Mouse (Mus musculus): ENCODE results near the gene Vav3. TPM values are rescaled to one million over a fixed set of nuclear protein-coding genes. Genes with fewer than 3 reads are reported as not detected.

The Vav3 gene
- polyA plus RNA-seq, 1 experiment from 2014 or later, result 4.4 TPM

DNA sequence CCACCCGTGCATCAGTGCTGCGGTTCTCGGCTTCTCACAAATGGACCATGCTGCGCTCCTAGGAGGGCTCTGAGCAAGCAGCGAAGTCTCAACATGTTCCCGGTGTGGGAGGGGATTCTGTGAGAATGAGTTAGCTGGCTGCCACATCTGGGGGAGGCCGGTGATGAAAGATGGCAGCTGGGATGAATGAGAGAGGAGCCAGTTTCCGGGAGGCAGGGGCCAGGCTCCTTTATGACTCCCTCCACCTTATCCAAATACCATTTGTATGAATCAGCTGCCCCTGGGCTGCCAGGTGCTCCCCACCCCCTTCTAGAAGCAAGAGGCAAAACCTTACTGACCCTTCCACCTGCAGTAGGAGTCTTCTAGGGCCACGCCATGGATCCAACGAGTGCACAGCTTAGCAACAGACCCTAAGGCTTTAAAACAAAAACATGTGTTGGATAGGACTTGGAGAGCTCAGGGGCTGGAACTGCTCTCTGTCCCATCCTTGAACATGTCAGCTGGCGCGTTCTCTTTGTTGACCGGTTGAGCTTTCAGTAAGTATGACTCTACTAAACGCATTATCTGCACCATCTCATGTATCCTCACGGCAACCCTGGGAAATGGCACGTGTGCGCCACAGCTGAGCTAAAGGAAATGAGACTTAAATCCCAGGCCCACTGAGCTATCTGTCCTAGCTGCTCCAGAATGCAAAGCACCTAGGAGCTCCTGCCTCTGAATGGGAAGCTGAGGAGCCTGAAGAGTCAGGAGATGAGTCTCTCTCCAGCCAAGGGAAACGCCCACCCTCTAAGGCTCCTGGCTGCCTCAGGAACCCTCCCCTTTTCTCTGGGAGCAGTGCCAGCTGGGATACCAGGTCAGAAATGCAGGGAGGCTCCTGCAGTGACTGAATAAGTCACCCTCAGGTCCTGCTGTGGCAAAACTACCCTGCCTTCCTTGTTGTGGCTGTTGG is 30.9 kb upstream of the Vav3 start:
- ATAC-seq (no peak), DNase-seq (no peak)
- no peak for TF ChIP-seq CTCF (IDR thresholded peaks at IDR 0.05; ENCODE audit: low read depth)
- TF ChIP-seq EP300 (IDR thresholded peaks at IDR 0.05; ENCODE audit: low read depth), result no peak
- H3K4me1 ChIP-seq (ENCODE audit: insufficient read depth), result no peaks in the 10 kb centered on the region
- H3K4me2 ChIP-seq (ENCODE audit: low read depth, low read length), result no peak overlapping the region
- H3K9me3 ChIP-seq (ENCODE audit: low read length), result no peaks in the 10 kb centered on the region
- no peaks in the 10 kb centered on the region for H3K27me3 ChIP-seq (ENCODE audit: insufficient read depth, low read length)
- WGBS (ENCODE audit: insufficient replicate concordance), result 84% methylated on average over 18 of the region's 18 CpGs
- H3K36me3 ChIP-seq (replicated peaks; ENCODE audit: insufficient read depth, low read length), result no peaks in the 10 kb centered on the region
- no peak overlapping the region for H3K27ac ChIP-seq (ENCODE audit: low read depth)
- no peak overlapping the region for H3K9ac ChIP-seq (replicated peaks)
- no peak overlapping the region for H3K4me3 ChIP-seq (ENCODE audit: low read depth, low read length)

DNA sequence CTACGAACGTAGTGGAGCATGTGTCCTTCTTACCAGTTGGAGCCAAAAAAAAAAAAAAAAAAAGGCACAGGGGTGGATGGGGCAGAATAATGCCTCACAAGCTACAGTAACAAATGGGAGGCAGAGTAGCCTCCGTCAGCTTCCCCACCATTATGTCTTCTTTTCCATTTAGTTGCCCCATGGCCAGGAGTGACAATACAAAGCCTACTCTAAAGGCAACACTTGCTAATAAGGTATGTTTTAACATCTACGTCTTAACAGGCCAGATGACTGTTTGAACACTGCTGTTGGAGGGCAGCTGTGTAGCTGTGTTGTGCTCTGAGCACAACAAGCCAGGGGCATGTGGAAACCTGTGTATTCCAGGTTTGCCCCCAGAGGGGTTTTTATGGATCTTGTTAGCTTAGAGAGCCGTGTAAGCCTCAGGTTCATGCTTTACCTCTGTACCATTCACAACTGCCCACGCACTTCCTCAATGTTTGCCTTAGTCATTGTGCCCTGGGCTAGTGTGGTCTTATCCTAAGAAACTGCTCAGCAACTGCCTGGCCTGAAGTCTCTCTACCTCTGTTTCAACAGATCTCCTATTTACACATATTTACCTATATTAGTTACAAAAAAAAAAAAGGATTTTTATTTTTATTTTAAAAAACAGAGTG is 29.2 kb upstream of the Vav3 start:
- 63% methylated on average over 6 of the region's 6 CpGs for WGBS (ENCODE audit: insufficient replicate concordance)
- no peak overlapping the region for H3K27ac ChIP-seq (ENCODE audit: low read depth)

DNA sequence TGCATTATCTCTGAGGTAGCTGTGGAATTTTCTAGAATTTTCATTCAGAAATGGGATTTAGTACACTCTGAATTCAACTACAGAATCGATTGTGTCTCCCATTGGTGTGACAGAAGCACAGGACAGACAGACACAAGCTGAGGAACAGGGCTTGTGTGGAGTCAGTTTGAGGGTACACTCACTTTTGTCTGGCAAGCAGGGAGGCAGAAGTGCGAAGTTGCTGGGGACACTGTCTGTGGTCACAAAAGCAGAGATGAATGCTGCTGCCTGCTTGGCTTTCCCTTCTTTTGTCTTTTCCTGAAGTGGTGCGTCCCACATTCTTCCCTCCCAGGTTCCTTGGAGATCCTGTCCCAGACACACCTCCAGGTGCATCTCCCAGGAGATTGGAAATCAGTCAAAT is 28.6 kb upstream of the Vav3 start:
- Histone ChIP-seq H3K4me3 (ENCODE audit: low read depth, low read length) (no peak overlapping the region), H3K27me3 (ENCODE audit: insufficient read depth, low read length) (no peaks in the 10 kb centered on the region), H3K36me3 (replicated peaks; ENCODE audit: insufficient read depth, low read length) (no peaks in the 10 kb centered on the region), H3K4me1 (ENCODE audit: insufficient read depth) (no peaks in the 10 kb centered on the region), H3K27ac (ENCODE audit: low read depth) (no peak overlapping the region), H3K4me2 (ENCODE audit: low read depth, low read length) (no peak overlapping the region), H3K9me3 (ENCODE audit: low read length) (no peaks in the 10 kb centered on the region), H3K9ac (replicated peaks) (no peak overlapping the region)
- 62% methylated on average over 3 of the region's 3 CpGs for WGBS (ENCODE audit: insufficient replicate concordance)
- ATAC-seq, result no peak
- TF ChIP-seq EP300 (IDR thresholded peaks at IDR 0.05; ENCODE audit: low read depth), result no peak
- no peak for TF ChIP-seq CTCF (IDR thresholded peaks at IDR 0.05; ENCODE audit: low read depth)
- no peak for DNase-seq

More for the DNA sequence above, 29.2 kb upstream of the Vav3 start:
- no peak overlapping the region for H3K4me2 ChIP-seq (ENCODE audit: low read depth, low read length)
- no peaks in the 10 kb centered on the region for H3K9me3 ChIP-seq (ENCODE audit: low read length)
- H3K27me3 ChIP-seq (ENCODE audit: insufficient read depth, low read length), result no peaks in the 10 kb centered on the region
- DNase-seq (no peak), ATAC-seq (no peak)
- no peak overlapping the region for H3K9ac ChIP-seq (replicated peaks)
- no peaks in the 10 kb centered on the region for H3K36me3 ChIP-seq (replicated peaks; ENCODE audit: insufficient read depth, low read length)
- H3K4me3 ChIP-seq (ENCODE audit: low read depth, low read length), result no peak overlapping the region
- H3K4me1 ChIP-seq (ENCODE audit: insufficient read depth), result no peaks in the 10 kb centered on the region
- no peak for TF ChIP-seq EP300 (IDR thresholded peaks at IDR 0.05; ENCODE audit: low read depth)
- no peak for TF ChIP-seq CTCF (IDR thresholded peaks at IDR 0.05; ENCODE audit: low read depth)

DNA sequence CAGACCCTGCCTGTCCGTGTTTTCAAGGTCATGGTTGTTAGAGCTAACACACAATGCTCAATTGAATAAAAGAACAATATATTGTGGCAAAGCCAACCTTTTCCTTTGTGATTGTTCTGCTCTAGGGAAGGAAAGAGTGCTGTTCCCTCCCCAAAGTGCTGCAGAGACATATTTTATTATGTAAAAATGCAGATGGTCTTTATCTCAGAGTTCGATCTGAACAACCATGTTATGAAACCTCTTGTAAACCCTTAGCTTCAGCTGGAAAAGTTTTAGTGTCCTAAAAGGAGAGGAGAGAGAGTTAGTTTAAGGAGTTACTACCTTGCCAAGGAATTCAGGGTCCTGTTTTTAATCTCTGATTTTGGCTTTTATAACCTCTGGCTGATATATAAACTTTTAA is 27.0 kb upstream of the Vav3 start:
- 61% methylated on average over 2 of the region's 2 CpGs for WGBS (ENCODE audit: insufficient replicate concordance)
- no peaks in the 10 kb centered on the region for H3K36me3 ChIP-seq (replicated peaks; ENCODE audit: insufficient read depth, low read length)

DNA sequence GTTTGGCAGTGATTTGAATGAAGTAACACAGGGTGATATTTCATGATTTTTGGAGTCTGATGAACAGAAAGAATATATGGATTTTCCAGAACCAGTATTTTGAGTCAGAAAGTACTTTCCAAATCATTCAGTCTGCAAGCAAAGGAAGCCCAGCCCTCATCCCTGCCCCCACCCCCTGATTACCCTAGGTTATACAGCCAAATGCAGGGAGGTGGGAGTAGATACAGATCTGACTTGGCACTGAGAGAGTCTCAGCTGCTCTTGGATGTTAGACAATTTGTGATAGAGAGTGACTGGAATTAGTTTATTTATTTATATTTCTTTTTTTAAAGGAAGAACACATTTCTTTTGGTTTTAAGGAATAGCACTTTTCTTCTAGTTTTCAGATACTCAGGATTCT is 18.2 kb upstream of the Vav3 start:
- Histone ChIP-seq H3K9ac (replicated peaks) (no peak overlapping the region), H3K4me3 (ENCODE audit: low read depth, low read length) (no peak overlapping the region), H3K27me3 (ENCODE audit: insufficient read depth, low read length) (no peaks in the 10 kb centered on the region), H3K27ac (ENCODE audit: low read depth) (no peak overlapping the region), H3K36me3 (replicated peaks; ENCODE audit: insufficient read depth, low read length) (no peaks in the 10 kb centered on the region), H3K4me1 (ENCODE audit: insufficient read depth) (peaks cover 3% of the 10 kb centered on the region), H3K9me3 (ENCODE audit: low read length) (no peaks in the 10 kb centered on the region), H3K4me2 (ENCODE audit: low read depth, low read length) (no peak overlapping the region)
- DNase-seq (no peak), ATAC-seq (no peak)
- TF ChIP-seq CTCF (IDR thresholded peaks at IDR 0.05; ENCODE audit: low read depth) (no peak), EP300 (IDR thresholded peaks at IDR 0.05; ENCODE audit: low read depth) (no peak)

More for the DNA sequence above, 27.0 kb upstream of the Vav3 start:
- Histone ChIP-seq H3K27me3 (ENCODE audit: insufficient read depth, low read length) (no peaks in the 10 kb centered on the region), H3K9me3 (ENCODE audit: low read length) (no peaks in the 10 kb centered on the region), H3K27ac (ENCODE audit: low read depth) (no peak overlapping the region), H3K9ac (replicated peaks) (no peak overlapping the region), H3K4me1 (ENCODE audit: insufficient read depth) (no peaks in the 10 kb centered on the region), H3K4me3 (ENCODE audit: low read depth, low read length) (no peak overlapping the region), H3K4me2 (ENCODE audit: low read depth, low read length) (no peak overlapping the region)
- DNase-seq (no peak), ATAC-seq (no peak)
- no peak for TF ChIP-seq CTCF (IDR thresholded peaks at IDR 0.05; ENCODE audit: low read depth)
- no peak for TF ChIP-seq EP300 (IDR thresholded peaks at IDR 0.05; ENCODE audit: low read depth)

DNA sequence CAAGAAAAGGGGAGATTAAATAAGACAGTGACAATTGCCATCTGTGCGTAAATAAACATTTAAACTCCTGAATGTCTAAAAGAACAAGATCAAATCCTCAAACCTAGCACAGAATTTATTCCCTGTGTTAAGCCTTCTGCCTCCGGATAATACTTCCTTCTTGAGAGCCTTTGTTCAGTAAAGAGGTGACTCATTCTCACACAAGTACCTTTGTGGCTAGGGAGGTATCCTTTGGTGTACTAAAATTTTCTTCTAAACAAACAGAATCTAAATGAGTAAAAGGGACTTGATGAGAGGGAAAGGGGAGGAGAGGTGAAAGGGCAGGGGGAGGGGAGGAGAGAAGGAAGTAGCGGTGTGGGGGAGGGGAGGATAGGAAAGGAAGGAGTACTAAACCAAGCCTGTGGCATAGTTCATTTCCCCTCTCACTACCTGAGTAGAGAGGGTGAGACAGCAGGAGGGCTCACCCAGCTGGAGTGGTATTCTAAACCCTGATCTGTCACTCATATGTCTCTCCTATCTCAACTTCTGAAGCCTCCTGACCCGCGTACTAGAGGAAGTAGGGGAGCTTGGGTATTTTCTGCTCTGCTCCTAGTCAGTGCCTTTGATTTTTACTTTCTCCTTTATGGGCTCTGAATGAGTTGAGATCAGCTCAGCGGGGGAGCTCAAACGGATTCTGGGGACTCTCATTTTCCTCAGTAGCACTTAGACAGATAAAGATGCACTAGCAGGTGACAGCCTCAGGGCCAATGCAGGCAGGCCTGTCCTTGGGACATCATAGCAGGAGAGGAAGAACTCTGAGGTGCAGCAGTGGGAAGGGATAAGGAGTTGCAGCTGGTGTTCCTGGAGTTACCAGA is 16.8 kb upstream of the Vav3 start:
- DNase-seq (no peak), ATAC-seq (no peak)
- H3K9me3 ChIP-seq (ENCODE audit: low read length), result no peaks in the 10 kb centered on the region
- H3K27me3 ChIP-seq (ENCODE audit: insufficient read depth, low read length), result no peaks in the 10 kb centered on the region
- no peak overlapping the region for H3K4me2 ChIP-seq (ENCODE audit: low read depth, low read length)
- H3K4me3 ChIP-seq (ENCODE audit: low read depth, low read length), result no peak overlapping the region
- H3K27ac ChIP-seq (ENCODE audit: low read depth), result no peak overlapping the region
- no peak overlapping the region for H3K9ac ChIP-seq (replicated peaks)
- peaks cover 3% of the 10 kb centered on the region for H3K4me1 ChIP-seq (ENCODE audit: insufficient read depth)
- TF ChIP-seq CTCF (IDR thresholded peaks at IDR 0.05; ENCODE audit: low read depth) (no peak), EP300 (IDR thresholded peaks at IDR 0.05; ENCODE audit: low read depth) (no peak)
- H3K36me3 ChIP-seq (replicated peaks; ENCODE audit: insufficient read depth, low read length), result no peaks in the 10 kb centered on the region
- 28% methylated on average over 7 of the region's 7 CpGs for WGBS (ENCODE audit: insufficient replicate concordance)
